Mouse (Mus musculus): ENCODE measurements around the gene Gm10340.
"Not testable (repeated sequence)": the region's sequence is repeated elsewhere in the genome, so short reads cannot be mapped to it uniquely, and the experiment has no call there.

Gene Gm10340

DNA sequence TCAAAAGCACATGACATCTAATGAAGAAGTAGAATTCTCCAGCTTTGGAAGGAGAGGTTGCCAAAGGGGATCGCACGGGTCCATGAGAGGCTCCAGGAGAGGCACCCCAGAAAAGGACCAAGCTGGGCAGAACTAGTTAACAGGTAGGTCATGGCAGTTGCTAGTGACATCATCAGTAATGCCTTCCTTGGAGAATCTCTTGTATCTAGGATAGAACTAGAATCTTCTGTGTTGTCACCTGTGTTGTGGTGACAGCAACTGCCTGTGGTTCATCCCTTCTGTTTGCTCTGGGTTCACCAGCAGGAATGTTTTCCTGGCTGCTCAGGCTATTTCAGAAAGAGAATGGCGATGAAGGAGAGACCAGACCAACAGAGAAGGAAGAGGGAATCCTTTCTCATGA is at the start of gene Gm10340:
TSS of gene Gm10340 (plus strand) at position 301 of the 400 bp plus-strand sequence.
- DNase-seq (ENCODE audit: inconsistent ontology term) = not testable (repeated sequence)

- not testable (repeated sequence) for DNase-seq (ENCODE audit: inconsistent ontology term)
These were observed 17.7 kb upstream of the Gm10340 start for GRCm38 (mm10) chr14:3116051-3116450.

- DNase-seq (ENCODE audit: inconsistent ontology term) = not testable (repeated sequence)
These were observed 54.2 kb downstream of the Gm10340 start, which contains the start of gene Gm5795 for GRCm38 (mm10) chr14:3187955-3188354. Gene Gm5795 (plus strand): TSS chr14:3188255.
